Mouse (Mus musculus) kidney, adult 2 months (tissue): ENCODE data around the gene Snx33. TPM values are rescaled to one million over a fixed set of nuclear protein-coding genes. Genes with fewer than 3 reads are reported as not detected.
A peak's percentile ranks its signal among the peaks of the same experiment; 100 is the strongest.
"Not testable (repeated sequence)": the region's sequence is repeated elsewhere in the genome, so short reads cannot be mapped to it uniquely, and the experiment has no call there.

Experiments used
- DNase-seq: peaks from one replicate; pipeline ENCODE4 v3.0.0; 2021
- H3K27ac ChIP-seq: fragments of 200-500 bp; 2 replicates; pipeline ENCODE4 v1.5.1; 2012; ENCODE audit warnings: low read depth, low read length, control low read depth, inconsistent platforms; ENCODE audit not compliant: insufficient read depth
- H3K27me3 ChIP-seq: fragments of 200-500 bp; replicated peaks from 2 replicates; pipeline ENCODE4 v1.6.1; 2012; ENCODE audit warnings: mild to moderate bottlenecking, moderate library complexity, low read length, inconsistent platforms; ENCODE audit not compliant: control insufficient read depth, insufficient read depth
- H3K36me3 ChIP-seq: fragments of 200-500 bp; 2 replicates; pipeline ENCODE4 v1.6.1; 2012; ENCODE audit warnings: mild to moderate bottlenecking, moderate library complexity, low read length, inconsistent platforms; ENCODE audit not compliant: control insufficient read depth, insufficient read depth
- H3K4me1 ChIP-seq: fragments of 200-500 bp; 2 replicates; pipeline ENCODE4 v1.6.1; 2011; ENCODE audit warnings: low read length; ENCODE audit not compliant: control insufficient read depth, insufficient read depth
- H3K4me3 ChIP-seq: fragments of 200-500 bp; 2 replicates; pipeline ENCODE4 v1.5.1; 2011; ENCODE audit warnings: mild to moderate bottlenecking, low read depth, low read length, control low read depth; ENCODE audit not compliant: insufficient read depth
- CTCF ChIP-seq: fragments of 200-500 bp; conservative IDR thresholded peaks from 2 replicates; pipeline ENCODE4 v1.5.1; 2011; ENCODE audit warnings: low read depth, mild to moderate bottlenecking, control low read depth, low read length, moderate library complexity, mixed read lengths; ENCODE audit not compliant: insufficient read depth, insufficient read length
- POLR2A ChIP-seq: fragments of 200-500 bp; IDR thresholded peaks from one replicate; pipeline ENCODE4 v1.6.1; 2011; ENCODE audit warnings: low read depth, low read length, control low read depth
- WGBS: fragments of 180-500 bp; shearing (Covaris S2); methylation state at CpG from one replicate; pipeline ENCODE4 v1.1.7; 2018; 5-methylcytosine and 5-hydroxymethylcytosine counted together
- polyA plus RNA-seq: library from polyadenylated mRNA; depleted of rRNA; stranded (reverse); fragments of >200 nt; gene quantifications from 2 replicates; pipeline ENCODE4 v1.2.3, GENCODE M21; 2012

Snx33 gene
- polyA plus RNA-seq, 1 experiment: 12.0 TPM

- H3K4me3 ChIP-seq: no peak overlapping the region
- H3K36me3 ChIP-seq: peaks cover 3% of the 10 kb centered on the region; the same call in 1 of the 2 replicates
- 49% methylated on average over 5 of the region's 5 CpGs for WGBS
- TF ChIP-seq CTCF (no peak), POLR2A (no peak)
- peak; percentile 45 for DNase-seq
- no peaks in the 10 kb centered on the region for H3K4me1 ChIP-seq
- peak overlapping the region; percentile 11; the same call in 1 of the 2 replicates for H3K27ac ChIP-seq
- H3K27me3 ChIP-seq: no peaks in the 10 kb centered on the region
Observed at GRCm38 (mm10) chr9:56915695-56916410, 12.3 kb downstream of the Snx33 start.

GRCm38 (mm10) chr9:56915116-56915515 is 13.1 kb downstream of the Snx33 start:
- H3K36me3 ChIP-seq: peaks cover 3% of the 10 kb centered on the region; the same call in 1 of the 2 replicates
- H3K4me1 ChIP-seq: no peaks in the 10 kb centered on the region
- no peaks in the 10 kb centered on the region for H3K27me3 ChIP-seq
- DNase-seq: no peak
- TF ChIP-seq POLR2A (no peak), CTCF (no peak)
- WGBS: 87% methylated on average over 1 of the region's 1 CpGs
- H3K4me3 ChIP-seq: no peak overlapping the region
- H3K27ac ChIP-seq: no peak overlapping the region

DNA sequence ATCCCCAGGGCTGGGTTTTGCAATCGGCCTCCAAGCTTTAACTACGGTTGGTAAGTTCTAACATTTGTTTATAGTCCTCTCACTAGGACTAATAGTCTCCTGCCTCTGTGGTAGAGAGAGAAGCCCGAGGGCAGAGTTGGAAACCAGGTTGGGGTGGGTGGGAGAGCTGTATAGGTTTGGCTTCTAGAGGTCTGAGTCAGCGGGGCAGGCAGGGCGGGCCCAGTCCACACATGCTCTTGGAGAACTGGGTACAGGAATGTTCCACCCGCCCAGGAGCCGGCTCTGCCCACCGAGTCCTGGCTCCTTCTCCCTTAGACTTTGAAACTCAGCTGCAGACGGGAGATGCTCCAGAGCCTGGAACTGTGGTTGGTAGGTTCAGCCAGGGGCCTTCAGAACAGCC is 14.2 kb downstream of the Snx33 start:
- Histone ChIP-seq H3K27me3 (no peaks in the 10 kb centered on the region), H3K36me3 (peaks cover 3% of the 10 kb centered on the region; the same call in 1 of the 2 replicates), H3K27ac (no peak overlapping the region), H3K4me3 (no peak overlapping the region), H3K4me1 (no peaks in the 10 kb centered on the region)
- DNase-seq: no peak
- no peak for TF ChIP-seq CTCF
- TF ChIP-seq POLR2A: no peak
- WGBS: 66% methylated on average over 9 of the region's 9 CpGs

GRCm38 (mm10) chr9:56911017-56911416 is 17.2 kb downstream of the Snx33 start:
- no peak for DNase-seq
- H3K4me3 ChIP-seq: no peak overlapping the region
- 48% methylated on average over 1 of the region's 1 CpGs for WGBS
- H3K27me3 ChIP-seq: no peaks in the 10 kb centered on the region
- H3K4me1 ChIP-seq: no peaks in the 10 kb centered on the region
- H3K27ac ChIP-seq: no peak overlapping the region
- H3K36me3 ChIP-seq: no peaks in the 10 kb centered on the region
- TF ChIP-seq CTCF: no peak
- no peak for TF ChIP-seq POLR2A

DNA sequence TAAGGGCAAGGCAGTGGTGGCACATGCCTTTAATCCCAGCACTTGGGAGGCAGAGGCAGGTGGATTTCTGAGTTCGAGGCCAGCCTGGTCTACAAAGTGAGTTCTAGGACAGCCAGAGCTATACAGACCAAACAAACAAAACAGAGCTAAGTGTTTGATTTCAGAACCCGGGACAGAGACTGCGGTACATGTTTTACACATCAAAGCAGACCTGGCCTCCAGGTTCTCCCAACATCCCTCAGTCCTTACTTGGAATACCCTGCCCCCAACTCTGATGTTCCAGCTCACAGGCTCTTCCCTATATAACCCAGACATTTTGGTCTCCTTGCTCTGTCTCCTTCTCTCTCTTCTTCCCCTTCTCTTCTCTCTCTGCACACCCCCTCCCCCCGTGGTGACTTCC is 18.2 kb downstream of the Snx33 start:
- not testable (repeated sequence) for DNase-seq
- 44% methylated on average over 4 of the region's 4 CpGs for WGBS

DNA sequence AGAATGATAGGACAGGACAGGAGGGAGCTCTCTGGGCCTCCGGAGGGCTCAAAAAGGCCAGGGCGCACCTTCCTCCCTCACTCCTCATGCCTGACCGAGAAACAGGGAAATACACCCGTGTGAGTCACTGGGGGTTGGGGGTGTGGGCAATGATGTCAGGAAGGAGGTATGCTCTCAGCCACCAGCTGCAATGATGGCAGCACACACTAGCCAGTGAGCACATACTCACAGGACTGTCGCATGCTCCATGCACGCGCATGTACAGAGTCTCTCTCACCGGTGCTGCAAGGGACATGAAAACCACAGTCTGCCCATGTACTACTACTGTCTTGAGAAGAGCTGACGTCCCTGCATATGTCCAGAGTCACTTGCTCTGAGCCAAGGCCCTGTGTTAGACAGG is 20.6 kb downstream of the Snx33 start:
- 72% methylated on average over 9 of the region's 9 CpGs for WGBS
- DNase-seq: no peak

More for the DNA sequence above, 18.2 kb downstream of the Snx33 start:
- not testable (repeated sequence) for H3K27me3 ChIP-seq, H3K4me3 ChIP-seq, H3K27ac ChIP-seq, H3K4me1 ChIP-seq, H3K36me3 ChIP-seq

DNA sequence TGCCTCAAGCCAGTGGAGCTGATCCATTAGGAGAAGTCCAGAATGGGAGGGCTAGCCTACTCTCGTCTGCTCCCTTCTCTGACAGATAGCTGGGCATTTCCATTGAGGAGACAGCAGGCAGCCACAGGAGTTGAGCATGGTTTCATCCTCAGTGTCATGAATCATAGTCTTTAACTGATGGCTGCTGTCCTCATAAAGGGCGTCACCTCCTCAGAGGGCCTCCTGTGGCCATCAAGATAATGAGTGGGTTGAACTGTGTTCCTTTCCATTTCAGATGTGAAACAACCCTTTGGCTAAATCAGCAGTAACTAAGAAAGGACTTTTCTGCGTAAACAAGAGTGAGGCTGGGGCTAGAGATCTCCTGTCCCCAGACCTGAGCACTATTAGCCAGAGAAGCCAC is 24.5 kb downstream of the Snx33 start:
- H3K4me3 ChIP-seq: no peak overlapping the region
- H3K36me3 ChIP-seq: no peaks in the 10 kb centered on the region
- no peaks in the 10 kb centered on the region for H3K27me3 ChIP-seq
- no peak for DNase-seq
- no peak overlapping the region for H3K27ac ChIP-seq
- no peaks in the 10 kb centered on the region for H3K4me1 ChIP-seq
- WGBS: 91% methylated on average over 3 of the region's 3 CpGs
- no peak for TF ChIP-seq POLR2A
- TF ChIP-seq CTCF: no peak

More for the DNA sequence above, 20.6 kb downstream of the Snx33 start:
- no peak overlapping the region for H3K4me3 ChIP-seq
- TF ChIP-seq POLR2A (no peak), CTCF (no peak)
- H3K36me3 ChIP-seq: no peaks in the 10 kb centered on the region
- H3K27me3 ChIP-seq: no peaks in the 10 kb centered on the region
- H3K4me1 ChIP-seq: no peaks in the 10 kb centered on the region
- H3K27ac ChIP-seq: no peak overlapping the region
